Mouse (Mus musculus) skeletal muscle tissue, adult 2 months (tissue): ENCODE results near the gene Gm11567.
"Not testable (repeated sequence)": the region's sequence is repeated elsewhere in the genome, so short reads cannot be mapped to it uniquely, and the experiment has no call there.

Experiments
- DNase-seq: peaks from one replicate; pipeline ENCODE4 v3.0.0-alpha.2; 2012; ENCODE audit warnings: low read depth, low spot score

The Gm11567 gene

DNA sequence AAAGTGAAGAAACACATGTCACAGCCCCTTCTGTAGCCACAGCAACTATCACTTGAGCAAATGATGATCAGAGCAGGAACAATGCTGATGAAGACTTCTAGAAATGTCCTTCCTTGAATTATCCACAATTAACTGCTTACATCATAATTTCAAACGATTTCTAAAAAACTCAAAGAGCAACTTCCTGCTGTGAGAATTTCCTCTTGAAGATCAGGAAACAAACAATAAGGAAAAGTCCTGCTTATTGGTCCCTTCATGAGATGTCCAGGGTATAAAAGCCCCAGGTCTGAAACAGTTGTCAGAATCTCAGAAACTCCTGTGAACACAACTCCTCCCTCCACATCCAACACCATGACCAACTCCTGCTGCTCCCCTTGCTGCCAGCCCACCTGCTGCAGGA is at the start of gene Gm11567:
TSS of gene Gm11567 (plus strand) at position 301 of the 400 bp plus-strand sequence.
- DNase-seq, result not testable (repeated sequence)

DNA sequence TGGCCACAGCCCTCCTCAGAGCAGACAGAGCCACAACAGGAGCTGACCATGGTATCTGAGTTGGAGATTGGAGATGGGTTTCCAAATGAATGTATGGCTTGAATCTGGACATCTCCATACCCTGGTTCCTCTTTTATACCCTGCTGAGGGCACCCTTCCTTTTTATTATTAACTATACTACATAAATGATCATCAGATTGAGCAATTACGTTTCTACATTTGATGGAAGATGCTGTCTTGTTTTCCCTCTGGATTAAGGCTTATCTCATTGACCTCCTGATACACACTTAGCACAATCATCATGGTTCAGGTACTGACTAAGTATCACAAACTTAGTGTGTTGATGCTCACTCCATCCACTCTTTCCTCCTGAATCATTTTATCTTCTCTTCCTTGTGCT is 41.0 kb upstream of the Gm11567 start, which contains the start of gene 2300003K06Rik:
TSS of gene 2300003K06Rik (minus strand) at position 101 of the 400 bp plus-strand sequence.
- DNase-seq, result no peak

DNA sequence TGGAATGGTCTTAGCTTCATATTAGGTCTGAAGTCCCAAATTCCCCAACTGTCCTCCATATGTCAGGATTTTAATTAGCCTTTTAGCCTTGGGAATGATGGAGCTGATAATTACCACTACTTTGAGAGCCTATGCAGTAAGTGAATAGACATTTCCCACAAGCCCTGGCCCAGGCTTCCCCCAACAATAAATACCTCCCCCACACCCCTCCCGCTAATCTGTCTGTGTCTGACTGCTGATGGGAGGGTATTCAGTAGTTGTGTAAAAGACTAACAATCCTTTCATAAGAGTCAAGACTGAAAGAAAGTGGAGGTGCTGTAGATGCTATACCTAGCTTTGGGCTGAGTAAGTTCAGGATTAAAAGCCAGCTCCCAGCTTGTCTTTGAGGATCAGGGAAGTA is 36.8 kb upstream of the Gm11567 start:
- no peak for DNase-seq

DNA sequence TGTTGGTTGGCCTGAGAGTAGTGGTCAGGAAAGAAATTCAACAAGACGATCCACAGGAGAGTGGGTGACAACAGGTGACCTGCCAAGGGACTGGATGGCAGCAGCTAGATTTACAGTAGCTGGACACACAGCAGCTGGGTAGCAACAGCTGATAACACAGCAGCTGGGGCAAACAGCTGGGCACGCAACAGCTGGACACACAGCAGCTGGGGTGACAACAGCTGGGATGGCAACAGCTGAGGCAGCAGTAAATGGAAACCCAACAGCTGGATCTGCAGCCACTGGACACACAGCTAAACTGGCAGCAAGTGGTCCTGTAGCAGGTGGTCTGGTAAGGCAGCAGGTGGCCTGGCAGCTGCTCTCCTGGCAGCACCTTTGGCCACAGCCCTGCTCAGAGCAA is 32.2 kb upstream of the Gm11567 start:
- no peak for DNase-seq

DNA sequence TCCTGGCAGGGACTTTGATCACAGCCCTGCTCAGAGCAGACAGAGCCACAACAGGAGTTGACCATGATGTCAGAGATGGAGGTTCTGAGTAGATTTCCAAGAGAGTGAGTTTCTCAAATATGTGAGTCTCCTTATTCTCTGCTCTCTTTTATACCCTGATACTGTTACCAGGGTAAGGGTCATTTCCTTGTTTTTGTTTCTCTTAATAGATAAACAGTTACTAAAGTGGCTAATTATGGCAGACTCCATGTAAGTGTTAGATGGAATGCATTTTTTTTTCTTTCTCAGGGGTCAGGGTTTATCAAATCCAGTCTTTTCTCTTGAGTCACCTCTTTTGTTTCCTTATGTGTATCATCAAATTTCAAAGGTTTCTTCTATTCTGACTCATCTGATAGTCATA is 27.5 kb upstream of the Gm11567 start, which contains the start of gene Krtap4-16:
TSS of gene Krtap4-16 (minus strand) at position 101 of the 400 bp plus-strand sequence.
- DNase-seq, result no peak

DNA sequence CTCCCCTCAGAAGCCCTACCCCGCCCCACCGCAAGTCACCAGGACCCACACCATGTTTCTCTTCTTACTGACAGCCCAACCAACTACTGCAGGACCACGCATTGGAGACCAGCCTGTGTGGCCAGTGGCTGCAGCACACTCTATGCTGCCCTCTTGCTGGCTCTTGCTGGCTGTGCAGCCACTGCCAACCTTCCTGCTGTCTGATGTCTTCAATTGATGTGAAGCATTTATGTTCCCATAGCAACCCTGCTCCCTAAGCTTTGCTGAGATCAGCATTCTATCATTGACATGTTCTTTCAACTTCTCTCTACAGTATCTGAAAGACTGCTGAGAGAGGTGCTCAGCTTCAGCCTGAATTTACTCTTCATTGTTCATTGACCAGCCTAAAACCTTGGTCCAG is 24.9 kb upstream of the Gm11567 start:
- DNase-seq, result no peak

DNA sequence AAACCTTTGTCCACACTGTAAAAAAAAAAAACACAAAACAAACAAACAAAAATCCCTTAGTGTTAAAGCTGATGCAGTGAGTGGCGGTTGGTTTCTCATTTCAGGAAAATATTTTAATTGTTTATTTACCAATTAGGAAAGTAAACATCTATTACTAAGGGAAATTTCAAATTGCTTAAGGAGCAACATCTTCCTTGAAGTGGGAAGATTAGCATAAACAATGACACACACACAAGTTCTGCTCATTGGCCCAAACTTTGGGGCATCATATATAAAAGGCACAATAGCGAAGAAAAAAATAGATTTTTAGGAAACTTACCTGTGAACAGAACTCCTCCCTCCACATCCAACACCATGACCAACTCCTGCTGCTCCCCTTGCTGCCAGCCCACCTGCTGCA is 21.4 kb upstream of the Gm11567 start, which contains the start of gene Gm11568:
TSS of gene Gm11568 (plus strand) at position 301 of the 400 bp plus-strand sequence.
- DNase-seq, result no peak

DNA sequence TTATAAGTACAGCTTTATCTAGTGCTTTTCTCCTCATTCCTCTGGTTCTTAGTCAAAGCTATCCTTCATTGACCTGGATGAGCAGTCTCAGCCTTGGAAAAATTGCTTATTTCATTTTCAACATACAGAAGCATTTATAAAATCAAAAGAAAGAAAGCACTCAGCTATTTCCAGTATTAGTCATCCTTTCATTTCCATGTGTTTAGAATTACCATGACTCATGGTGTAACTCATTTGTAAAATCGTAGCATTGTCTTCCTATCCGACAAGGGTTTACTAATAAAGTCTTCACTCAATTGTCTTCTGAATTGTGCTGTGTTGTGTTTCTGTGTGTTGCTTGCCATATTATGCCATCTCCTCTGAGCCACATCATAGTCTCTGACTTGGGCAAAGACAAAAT is 20.2 kb upstream of the Gm11567 start:
- DNase-seq, result no peak

DNA sequence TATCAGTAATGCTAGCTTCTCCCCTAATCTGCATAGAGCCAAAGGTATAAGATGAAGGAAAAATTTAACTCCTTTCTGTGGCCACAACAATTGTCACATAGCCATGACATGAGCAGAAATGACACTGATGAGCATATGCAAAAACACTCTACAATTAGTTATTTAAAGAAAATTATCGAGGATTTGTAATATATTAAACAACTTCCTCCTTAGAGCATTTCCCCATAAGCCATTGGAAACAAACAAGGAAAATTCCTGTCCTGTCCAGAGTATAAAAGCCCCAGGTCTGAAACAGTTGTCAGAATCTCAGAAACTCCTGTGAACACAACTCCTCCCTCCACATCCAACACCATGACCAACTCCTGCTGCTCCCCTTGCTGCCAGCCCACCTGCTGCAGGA is 14.8 kb upstream of the Gm11567 start, which contains the start of gene Gm11559:
TSS of gene Gm11559 (plus strand) at position 301 of the 400 bp plus-strand sequence.
- DNase-seq, result not testable (repeated sequence)

DNA sequence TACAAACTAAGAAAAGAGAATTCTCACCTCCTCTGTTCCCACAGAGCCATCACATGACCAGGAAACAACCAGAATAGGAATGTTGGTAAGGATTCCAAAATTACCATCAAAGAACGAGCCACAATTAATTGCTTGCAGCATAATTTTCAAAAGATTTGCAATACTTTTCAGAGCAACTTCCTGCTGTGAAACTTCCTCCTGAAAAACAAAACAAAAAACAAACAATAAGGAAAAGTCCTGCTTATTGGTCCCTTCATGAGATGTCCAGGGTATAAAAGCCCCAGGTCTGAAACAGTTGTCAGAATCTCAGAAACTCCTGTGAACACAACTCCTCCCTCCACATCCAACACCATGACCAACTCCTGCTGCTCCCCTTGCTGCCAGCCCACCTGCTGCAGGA is 5.9 kb upstream of the Gm11567 start, which contains the start of gene Krtap9-1:
TSS of gene Krtap9-1 (plus strand) at position 301 of the 400 bp plus-strand sequence.
- DNase-seq, result not testable (repeated sequence)

DNA sequence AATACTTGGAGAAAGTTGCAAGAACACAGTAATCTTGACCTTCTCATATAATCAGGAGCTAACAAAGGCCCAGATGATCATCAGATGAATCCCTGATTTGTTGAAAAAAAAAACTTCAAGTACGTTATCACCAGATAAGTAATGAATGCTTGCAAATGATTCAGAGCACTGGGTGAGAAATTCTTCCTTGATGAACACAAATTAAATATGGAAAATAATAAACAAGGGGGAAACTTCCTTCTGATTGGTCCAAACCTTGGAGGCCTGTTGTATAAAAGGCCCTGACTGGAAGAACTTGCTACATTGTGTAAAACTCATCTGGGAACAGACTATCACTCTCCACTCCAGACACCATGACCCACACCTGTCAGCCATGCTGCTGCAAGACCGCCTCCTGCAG is 28.6 kb downstream of the Gm11567 start, which contains the start of gene Krtap31-1:
TSS of gene Krtap31-1 (plus strand) at position 301 of the 400 bp plus-strand sequence.
- DNase-seq, result no peak

DNA sequence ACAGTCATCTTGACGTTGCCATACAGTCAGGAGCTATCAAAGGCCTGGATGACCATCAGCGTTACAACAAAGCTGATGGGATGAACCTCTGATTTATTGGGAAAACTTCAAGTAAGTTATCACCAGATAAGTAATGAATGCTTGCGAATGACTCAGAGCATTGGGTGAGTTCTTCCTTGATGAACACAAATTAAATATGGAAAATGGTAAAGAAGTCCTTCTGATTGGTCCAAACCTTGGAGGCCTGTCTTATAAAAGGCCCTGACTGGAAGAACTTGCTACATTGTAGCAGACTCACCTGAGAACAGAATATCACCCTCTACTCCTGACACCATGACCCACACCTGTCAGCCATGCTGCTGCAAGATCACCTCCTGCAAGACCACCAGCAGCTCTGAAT is 35.5 kb downstream of the Gm11567 start, which contains the start of gene Gm11565:
TSS of gene Gm11565 (plus strand) at position 301 of the 400 bp plus-strand sequence.
- DNase-seq, result no peak
